Mouse (Mus musculus): ENCODE measurements around the gene Dnaaf3.
"Not testable (repeated sequence)": the region's sequence is repeated elsewhere in the genome, so short reads cannot be mapped to it uniquely, and the experiment has no call there.

Gene Dnaaf3

GRCm38 (mm10) chr7:4532005-4532729 lies at the start of gene Dnaaf3:
Dnaaf3 (minus strand) TSS chr7:4532453.
- DNase-seq (ENCODE audit: low read depth): peak; percentile 91

GRCm38 (mm10) chr7:4581481-4581880 lies 49.2 kb upstream of the Dnaaf3 start:
- not testable (repeated sequence) for DNase-seq (ENCODE audit: low read depth)

GRCm38 (mm10) chr7:4572361-4572760 lies 40.1 kb upstream of the Dnaaf3 start:
- DNase-seq (ENCODE audit: low read depth): not testable (repeated sequence)

- peak; percentile 28 for DNase-seq (ENCODE audit: low read depth)
Measured at GRCm38 (mm10) chr7:4562660-4563059, 30.4 kb upstream of the Dnaaf3 start.

GRCm38 (mm10) chr7:4557167-4557560 lies 24.9 kb upstream of the Dnaaf3 start:
- no peak for DNase-seq (ENCODE audit: low read depth)

- DNase-seq (ENCODE audit: low read depth): peak; percentile 90
Measured at GRCm38 (mm10) chr7:4556256-4557166, 24.3 kb upstream of the Dnaaf3 start.

GRCm38 (mm10) chr7:4547221-4547641 lies 15.0 kb upstream of the Dnaaf3 start, which contains the start of gene Syt5:
Syt5 (minus strand) TSS chr7:4547541.
- DNase-seq (ENCODE audit: low read depth): no peak

GRCm38 (mm10) chr7:4546591-4547131 lies 14.4 kb upstream of the Dnaaf3 start:
- DNase-seq (ENCODE audit: low read depth): no peak

- DNase-seq (ENCODE audit: low read depth): no peak
Measured at GRCm38 (mm10) chr7:4546050-4546449, 13.8 kb upstream of the Dnaaf3 start.

- DNase-seq (ENCODE audit: low read depth): no peak
Measured at GRCm38 (mm10) chr7:4542013-4542412, 9.8 kb upstream of the Dnaaf3 start.

GRCm38 (mm10) chr7:4541344-4541743 lies 9.1 kb upstream of the Dnaaf3 start:
- DNase-seq (ENCODE audit: low read depth): peak; percentile 33

GRCm38 (mm10) chr7:4539019-4539418 lies 6.8 kb upstream of the Dnaaf3 start:
- DNase-seq (ENCODE audit: low read depth): no peak

- DNase-seq (ENCODE audit: low read depth): no peak
Measured at GRCm38 (mm10) chr7:4537181-4537580, 4.9 kb upstream of the Dnaaf3 start.

GRCm38 (mm10) chr7:4536369-4536768 lies 4.1 kb upstream of the Dnaaf3 start:
- no peak for DNase-seq (ENCODE audit: low read depth)

GRCm38 (mm10) chr7:4530166-4530565 lies 2.1 kb downstream of the Dnaaf3 start:
- not testable (repeated sequence) for DNase-seq (ENCODE audit: low read depth)

- DNase-seq (ENCODE audit: low read depth): peak; percentile 70
Measured at GRCm38 (mm10) chr7:4527302-4527689, 5.0 kb downstream of the Dnaaf3 start.

GRCm38 (mm10) chr7:4526341-4527301 lies 5.6 kb downstream of the Dnaaf3 start:
- DNase-seq (ENCODE audit: low read depth): peak; percentile 98

- DNase-seq (ENCODE audit: low read depth): peak; percentile 80
Measured at GRCm38 (mm10) chr7:4524212-4524922, 7.9 kb downstream of the Dnaaf3 start, which contains the start of gene Tnni3. Tnni3 (minus strand) TSS chr7:4524229.

- no peak for DNase-seq (ENCODE audit: low read depth)
Measured at GRCm38 (mm10) chr7:4523205-4524130, 8.8 kb downstream of the Dnaaf3 start.

GRCm38 (mm10) chr7:4522292-4522691 lies 10.0 kb downstream of the Dnaaf3 start:
- DNase-seq (ENCODE audit: low read depth): no peak
